Mouse (Mus musculus): ENCODE results near the gene Krtap26-1. TPM values are rescaled to one million over a fixed set of nuclear protein-coding genes. Genes with fewer than 3 reads are reported as not detected.

Krtap26-1 gene
- polyA plus RNA-seq, 1 experiment from 2014 or later: not detected

GRCm38 (mm10) chr16:88599504-88600237 is 47.9 kb downstream of the Krtap26-1 start:
- H3K4me1 ChIP-seq (ENCODE audit: control insufficient read depth, low read depth, low read length): no peaks in the 10 kb centered on the region
- no peaks in the 10 kb centered on the region for H3K27me3 ChIP-seq (ENCODE audit: control insufficient read depth, insufficient read depth, low read depth, low read length)
- no peak overlapping the region for H3K4me2 ChIP-seq (ENCODE audit: low read depth, low read length)
- 33% methylated on average over 16 of the region's 16 CpGs for whole genome bisulfite sequencing (ENCODE audit: insufficient replicate concordance)
- no peaks in the 10 kb centered on the region for H3K9me3 ChIP-seq (replicated peaks; ENCODE audit: control insufficient read depth, low read length)
- no peak overlapping the region for H3K4me3 ChIP-seq (ENCODE audit: low read depth, low read length)
- H3K9ac ChIP-seq (ENCODE audit: low read depth, low read length): no peak overlapping the region
- ATAC-seq (ENCODE audit: low read depth): no peak
- no peaks in the 10 kb centered on the region for H3K36me3 ChIP-seq (ENCODE audit: control insufficient read depth, insufficient read depth)
- no peak overlapping the region for H3K27ac ChIP-seq (ENCODE audit: low read length)

Other genes with a start within 250 kb of the Krtap26-1 start
- gene Cldn17, start 140.8 kb downstream of the Krtap26-1 start, polyA plus RNA-seq (2015; fragmentation: Nextera tagmentation; extraction: Ambion mirVana): not detected in 2 replicates
- 0.09 and 0.37 TPM in 2 replicates for gene Cldn8, start 84.6 kb downstream of the Krtap26-1 start, polyA plus RNA-seq (2015; fragmentation: Nextera tagmentation; extraction: Ambion mirVana)
- not detected in 2 replicates for gene Krtap24-1, start 35.5 kb downstream of the Krtap26-1 start, polyA plus RNA-seq (2015; fragmentation: Nextera tagmentation; extraction: Ambion mirVana)
- not detected in 2 replicates for gene 2310079G19Rik, start 20.1 kb downstream of the Krtap26-1 start, polyA plus RNA-seq (2015; fragmentation: Nextera tagmentation; extraction: Ambion mirVana)
- gene Krtap27-1, start 23.9 kb upstream of the Krtap26-1 start, polyA plus RNA-seq (2015; fragmentation: Nextera tagmentation; extraction: Ambion mirVana): not detected in 2 replicates
- not detected in 2 replicates for gene 2310061N02Rik, start 60.2 kb upstream of the Krtap26-1 start, polyA plus RNA-seq (2015; fragmentation: Nextera tagmentation; extraction: Ambion mirVana)
- not detected in 2 replicates for gene Krtap13-1, start 81.1 kb upstream of the Krtap26-1 start, polyA plus RNA-seq (2015; fragmentation: Nextera tagmentation; extraction: Ambion mirVana)
- gene Krtap13, start 103.8 kb upstream of the Krtap26-1 start, polyA plus RNA-seq (2015; fragmentation: Nextera tagmentation; extraction: Ambion mirVana): not detected in 2 replicates
- gene 2310034C09Rik, start 111.1 kb upstream of the Krtap26-1 start, polyA plus RNA-seq (2015; fragmentation: Nextera tagmentation; extraction: Ambion mirVana): 0.09 TPM in 1 of 2 replicates, not detected in the other
- not detected in 2 replicates for gene 2310057N15Rik, start 126.4 kb upstream of the Krtap26-1 start, polyA plus RNA-seq (2015; fragmentation: Nextera tagmentation; extraction: Ambion mirVana)
- not detected in 2 replicates for gene Gm5965, start 130.1 kb upstream of the Krtap26-1 start, polyA plus RNA-seq (2015; fragmentation: Nextera tagmentation; extraction: Ambion mirVana)
- gene Gm20741, start 164.4 kb upstream of the Krtap26-1 start, polyA plus RNA-seq (2015; fragmentation: Nextera tagmentation; extraction: Ambion mirVana): not detected in 2 replicates
- gene Krtap15, start 172.4 kb upstream of the Krtap26-1 start, polyA plus RNA-seq (2015; fragmentation: Nextera tagmentation; extraction: Ambion mirVana): not detected in 2 replicates
- gene Krtap14, start 178.3 kb upstream of the Krtap26-1 start, polyA plus RNA-seq (2015; fragmentation: Nextera tagmentation; extraction: Ambion mirVana): not detected in 2 replicates
- not detected in 2 replicates for gene Krtap19-1, start 221.6 kb upstream of the Krtap26-1 start, polyA plus RNA-seq (2015; fragmentation: Nextera tagmentation; extraction: Ambion mirVana)
- gene Krtap19-2, start 226.5 kb upstream of the Krtap26-1 start, polyA plus RNA-seq (2015; fragmentation: Nextera tagmentation; extraction: Ambion mirVana): not detected in 2 replicates
- gene Krtap19-3, start 230.2 kb upstream of the Krtap26-1 start, polyA plus RNA-seq (2015; fragmentation: Nextera tagmentation; extraction: Ambion mirVana): not detected in 2 replicates
- gene Krtap19-4, start 237.3 kb upstream of the Krtap26-1 start, polyA plus RNA-seq (2015; fragmentation: Nextera tagmentation; extraction: Ambion mirVana): not detected in 2 replicates
- gene Krtap19-5, start 248.7 kb upstream of the Krtap26-1 start, polyA plus RNA-seq (2015; fragmentation: Nextera tagmentation; extraction: Ambion mirVana): not detected in 2 replicates